Mouse (Mus musculus): ENCODE measurements at regions not wholly inside any gene's neighbourhood (a gene's known extent, or its start where the extent isn't known, plus 50 kb on each side); places are given as distances from the start of the nearest gene placed in this dataset.

DNA sequence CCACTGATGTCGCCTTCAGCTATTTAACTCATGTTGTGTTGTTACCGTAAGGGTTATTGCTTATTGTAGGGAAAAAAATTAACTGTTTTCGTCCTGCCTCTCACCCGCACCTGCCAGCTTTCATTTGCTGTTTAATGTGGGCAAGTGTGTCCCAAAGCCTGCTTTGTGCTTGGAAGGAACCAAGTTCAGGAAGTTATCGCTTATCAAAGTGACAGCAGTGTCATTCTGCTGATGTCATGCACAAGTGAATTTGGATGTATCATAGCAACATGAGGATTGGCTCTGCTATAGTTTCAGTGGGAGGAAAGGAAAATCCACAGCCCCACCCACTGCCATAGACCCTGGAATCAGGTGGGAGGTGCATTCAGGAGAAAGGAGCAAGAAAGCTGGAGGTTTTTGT, 276.5 kb downstream of the Rnf144b start:
- no peak for DNase-seq (ENCODE audit: low spot score in 2 of 2)

DNA sequence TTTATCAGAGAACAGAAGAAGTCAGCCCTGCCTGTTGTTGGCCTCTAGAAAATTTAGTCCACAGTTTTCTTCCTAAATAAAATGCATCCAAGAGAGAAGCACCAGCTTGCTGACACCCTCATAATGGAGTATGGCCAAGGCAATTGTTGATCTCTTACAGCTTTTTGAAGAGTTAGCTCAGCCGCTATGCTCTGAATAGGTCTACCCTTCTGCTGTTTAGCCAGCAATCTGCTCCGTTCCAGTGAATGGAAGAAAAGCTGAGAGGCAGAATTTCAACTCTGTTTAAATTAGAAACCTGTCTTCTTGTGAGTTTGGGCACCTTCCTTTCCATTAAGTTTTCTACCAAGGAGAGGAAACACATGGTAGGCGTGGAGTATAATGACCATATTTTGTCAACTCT, 290.8 kb downstream of the Rnf144b start:
- no peak for DNase-seq (ENCODE audit: low spot score in 2 of 2)

GRCm38 (mm10) chr13:47413940-47414339, 291.5 kb downstream of the Rnf144b start:
- peak; percentile 8 to 9 for DNase-seq (ENCODE audit: low spot score in 2 of 2)

- DNase-seq (ENCODE audit: low spot score in 2 of 2) = no peak
Measured at GRCm38 (mm10) chr13:47429856-47430365, 307.5 kb downstream of the Rnf144b start.

DNA sequence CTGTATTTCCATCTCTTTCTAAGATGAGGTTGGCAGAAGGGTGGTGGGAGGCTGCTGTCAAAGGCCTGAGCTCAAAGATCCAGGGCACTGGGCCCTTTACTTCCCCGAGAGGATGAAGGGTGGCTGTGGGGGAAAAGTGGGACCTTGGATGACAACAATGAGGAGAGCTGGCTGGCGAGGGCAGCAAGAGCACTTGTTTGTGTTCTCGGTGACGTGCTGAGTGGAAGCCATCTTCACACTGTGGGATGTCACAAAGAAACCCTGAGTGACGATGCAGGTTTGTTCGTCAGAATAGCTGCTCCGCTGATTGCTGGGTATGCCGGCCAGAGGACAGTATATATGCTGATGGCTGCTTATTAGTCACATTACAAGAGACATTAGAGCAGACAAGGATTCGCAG, 308.0 kb downstream of the Rnf144b start:
- DNase-seq (ENCODE audit: low spot score in 2 of 2) = no peak

DNA sequence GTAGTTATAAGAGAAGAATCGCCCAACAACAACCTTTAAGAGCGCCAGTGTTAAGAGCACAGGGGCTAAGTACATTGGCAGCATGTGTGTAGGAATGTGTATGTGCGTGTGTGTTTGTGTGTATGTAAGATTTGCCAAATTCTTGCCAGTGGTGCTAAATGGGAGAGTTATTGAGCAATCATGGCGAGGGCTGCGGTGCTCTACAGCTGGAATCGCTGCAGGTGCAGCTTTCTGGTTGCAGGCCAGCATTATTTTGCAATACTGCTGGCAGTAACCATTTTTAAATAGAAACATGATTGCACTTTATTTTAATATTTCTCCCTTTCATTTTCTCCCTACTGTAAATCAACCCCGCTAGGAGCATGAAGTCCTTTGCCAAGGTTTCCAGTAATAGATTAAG, 313.2 kb downstream of the Rnf144b start:
- DNase-seq (ENCODE audit: low spot score in 2 of 2) = no peak

DNA sequence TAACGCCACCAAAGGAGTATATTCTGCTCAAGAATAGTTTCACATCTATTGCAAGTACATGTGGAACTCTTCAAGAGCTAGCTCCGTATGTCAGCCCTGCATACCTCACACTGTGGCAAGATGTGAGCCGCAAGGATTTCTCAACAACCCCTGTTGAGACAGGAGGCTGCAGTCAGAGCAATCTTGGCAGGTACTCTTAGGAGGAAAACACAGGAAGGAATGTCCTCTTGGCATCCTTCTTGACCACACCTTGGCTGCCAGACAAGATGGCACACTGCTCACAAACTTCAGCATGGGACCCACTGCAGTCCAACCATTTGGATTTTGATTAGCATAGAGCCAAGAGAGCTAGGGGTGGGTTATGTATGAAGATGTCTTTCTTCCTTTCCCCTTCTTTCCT, 322.4 kb downstream of the Rnf144b start:
- DNase-seq (ENCODE audit: low spot score in 2 of 2) = no peak

GRCm38 (mm10) chr13:47452186-47452760, 329.8 kb downstream of the Rnf144b start:
- no peak for DNase-seq (ENCODE audit: low spot score in 2 of 2)

DNA sequence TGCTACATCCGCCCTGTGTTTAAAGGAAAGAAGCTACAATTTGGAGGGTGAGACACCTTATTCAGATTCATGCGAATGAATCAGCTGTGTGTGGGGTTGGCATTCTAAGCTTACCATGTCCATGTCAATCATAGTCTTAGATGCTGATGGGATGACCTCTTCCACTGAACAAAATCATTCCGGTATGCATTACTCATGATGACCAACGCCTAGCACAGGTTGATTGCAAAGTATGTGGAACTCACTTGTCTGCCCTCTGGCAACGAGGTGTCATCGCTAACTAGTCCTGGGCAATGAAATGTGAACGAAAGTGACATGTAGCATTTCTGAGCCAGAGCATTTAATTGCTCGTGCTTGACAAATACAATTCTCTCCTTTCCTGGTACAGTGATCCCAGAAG, 339.7 kb downstream of the Rnf144b start:
- DNase-seq (ENCODE audit: low spot score in 2 of 2) = no peak

GRCm38 (mm10) chr13:47471543-47472213, 349.2 kb downstream of the Rnf144b start:
- no peak for DNase-seq (ENCODE audit: low spot score in 2 of 2)

DNA sequence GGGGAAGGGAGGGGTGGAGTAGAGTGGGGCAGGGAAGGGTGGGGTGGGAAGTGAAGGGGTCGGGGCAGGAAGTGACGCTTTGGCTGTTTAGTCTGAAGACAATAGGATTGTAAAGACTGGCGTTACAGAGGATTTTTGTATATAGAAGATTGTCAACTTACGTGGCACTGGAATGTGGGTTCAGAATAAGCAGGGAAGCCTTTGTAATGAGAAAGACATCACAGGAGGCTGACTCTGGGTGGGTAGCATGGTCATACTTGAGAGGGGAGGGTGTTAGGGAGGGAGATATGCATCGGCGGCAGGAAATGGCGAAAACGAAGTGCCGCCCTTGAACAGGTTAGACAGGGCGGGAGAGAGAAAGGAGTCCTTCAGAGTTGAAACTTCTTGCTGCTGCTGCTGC, 357.7 kb downstream of the Rnf144b start:
- no peak for DNase-seq (ENCODE audit: low spot score in 2 of 2)

DNA sequence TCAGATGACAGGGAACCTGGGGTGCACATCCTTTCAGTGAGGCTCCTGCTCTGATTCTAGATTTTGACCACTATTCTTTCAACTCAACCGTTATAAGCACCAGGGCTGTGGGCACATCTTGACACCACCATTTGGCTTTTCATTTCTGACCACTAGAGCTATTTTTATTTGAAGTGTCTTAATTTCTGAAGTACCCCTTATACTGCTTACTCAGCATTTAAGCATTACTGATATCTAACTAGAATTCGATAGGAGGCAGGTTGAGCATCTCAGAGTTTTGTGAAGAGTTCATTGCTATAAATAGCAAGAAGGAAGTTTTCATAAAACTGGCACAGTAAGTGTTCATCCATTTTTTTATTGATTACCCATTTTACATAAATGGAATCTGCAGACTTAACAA, 362.4 kb downstream of the Rnf144b start:
- DNase-seq (ENCODE audit: low spot score in 2 of 2) = no peak

- DNase-seq (ENCODE audit: low spot score in 2 of 2) = no peak
Measured at GRCm38 (mm10) chr13:47486111-47486510, 363.7 kb downstream of the Rnf144b start.

GRCm38 (mm10) chr13:47486658-47487057, 364.2 kb downstream of the Rnf144b start:
- no peak for DNase-seq (ENCODE audit: low spot score in 2 of 2)

DNA sequence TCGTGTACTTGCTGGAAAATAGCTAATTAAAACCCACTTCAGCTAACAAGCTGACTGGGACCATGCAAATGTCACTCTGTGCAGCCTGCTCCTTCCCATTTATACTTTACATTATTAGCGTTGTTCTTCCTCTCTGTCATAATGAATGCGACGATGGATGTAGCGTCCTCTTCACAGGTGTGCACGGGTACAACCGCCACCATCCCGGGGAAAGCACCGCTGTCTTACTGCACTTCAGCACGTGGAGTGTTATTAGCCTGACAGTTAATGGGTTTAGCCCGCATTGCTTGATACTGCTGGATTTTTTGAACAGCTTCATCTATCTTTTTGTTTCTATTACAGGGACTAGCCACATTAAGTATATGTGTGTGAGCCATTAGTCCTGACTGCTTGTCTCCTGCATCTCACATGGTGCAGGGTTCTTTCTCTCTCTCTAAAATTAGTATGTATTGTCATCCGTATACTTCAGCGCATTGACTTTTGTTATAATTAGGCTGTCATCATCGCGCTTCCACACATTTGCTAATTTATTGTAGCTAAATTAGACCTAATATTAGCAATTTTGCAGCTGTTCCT, 383.0 kb downstream of the Rnf144b start:
- no peak for DNase-seq (ENCODE audit: low spot score in 2 of 2)

DNA sequence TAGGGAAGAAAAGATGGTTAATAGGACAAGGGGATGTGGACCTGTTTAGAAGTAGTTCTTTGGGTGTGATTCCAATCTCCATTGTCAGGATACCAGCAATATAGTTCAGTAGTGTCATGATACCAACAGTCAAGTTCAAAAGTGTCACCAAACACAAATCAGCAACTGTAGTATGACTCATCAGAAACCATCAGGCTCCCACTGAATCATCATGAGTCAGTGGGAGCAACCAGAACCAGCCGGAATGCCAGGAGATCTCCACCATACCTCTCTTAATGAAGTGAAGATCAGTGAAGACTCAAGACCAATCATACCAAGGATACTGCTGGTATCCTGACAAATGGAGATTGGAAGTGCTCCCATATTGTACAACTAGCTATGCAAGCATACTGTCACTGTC, 410.5 kb downstream of the Rnf144b start:
- DNase-seq (ENCODE audit: low spot score in 2 of 2) = no peak

- DNase-seq (ENCODE audit: low spot score in 2 of 2) = no peak
Measured at GRCm38 (mm10) chr13:47537156-47537555, 414.7 kb downstream of the Rnf144b start.

- no peak for DNase-seq (ENCODE audit: low spot score in 2 of 2)
Measured at GRCm38 (mm10) chr13:47549626-47550025, 427.2 kb downstream of the Rnf144b start.

GRCm38 (mm10) chr13:47552251-47552650, 429.8 kb downstream of the Rnf144b start:
- no peak for DNase-seq (ENCODE audit: low spot score in 2 of 2)

GRCm38 (mm10) chr13:47554198-47554597, 431.7 kb downstream of the Rnf144b start:
- no peak for DNase-seq (ENCODE audit: low spot score in 2 of 2)

- no peak for DNase-seq (ENCODE audit: low spot score in 2 of 2)
Measured at GRCm38 (mm10) chr13:47557196-47557974, 434.9 kb downstream of the Rnf144b start.

GRCm38 (mm10) chr13:47562836-47563235, 440.4 kb downstream of the Rnf144b start:
- DNase-seq (ENCODE audit: low spot score in 2 of 2) = no peak

Measured in frontal cortex, postnatal 25 days (tissue).